Mouse (Mus musculus) thymus, postnatal 36 days (tissue): ENCODE data around the gene Apln.

Experiments
- DNase-seq, 2 experiments: peaks; one replicate each; pipeline ENCODE4 v3.0.0; 2022; ENCODE audit warnings: mixed read lengths in 2 of 2

The Apln gene

DNA sequence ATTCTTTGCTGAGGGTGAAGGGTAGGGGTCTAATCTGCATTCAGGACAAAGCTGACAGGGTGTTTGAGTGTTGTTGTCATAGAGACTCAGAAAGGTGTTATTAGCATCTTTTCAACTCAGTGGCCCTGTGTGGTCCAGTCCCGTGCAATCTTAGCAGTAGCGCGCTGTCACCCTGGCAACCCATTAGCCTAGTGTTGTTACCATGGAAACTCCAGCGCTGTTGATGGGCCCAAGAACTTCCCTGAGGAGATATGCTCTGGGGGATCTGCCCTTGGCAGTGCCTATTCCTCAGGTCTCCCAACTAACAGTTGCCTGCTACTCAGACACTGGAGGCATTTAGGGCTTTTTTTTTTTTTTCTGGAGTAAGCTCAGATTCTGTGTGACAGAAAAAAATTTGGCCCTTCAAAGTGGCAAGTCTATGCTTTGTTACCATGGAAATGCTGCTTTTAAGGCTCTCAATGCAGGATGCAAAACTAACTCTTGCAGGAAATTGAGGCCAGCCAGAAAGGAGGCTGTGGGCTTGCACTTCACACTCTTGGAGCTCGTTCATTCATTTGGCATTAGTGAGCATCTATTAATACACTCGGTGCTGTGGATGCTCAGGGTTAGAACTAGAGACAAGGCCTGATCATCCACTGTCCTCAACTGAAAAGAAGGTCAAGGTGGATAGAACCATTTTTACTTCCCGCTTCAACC lies 17.6 kb downstream of the Apln start:
- DNase-seq = no peak

DNA sequence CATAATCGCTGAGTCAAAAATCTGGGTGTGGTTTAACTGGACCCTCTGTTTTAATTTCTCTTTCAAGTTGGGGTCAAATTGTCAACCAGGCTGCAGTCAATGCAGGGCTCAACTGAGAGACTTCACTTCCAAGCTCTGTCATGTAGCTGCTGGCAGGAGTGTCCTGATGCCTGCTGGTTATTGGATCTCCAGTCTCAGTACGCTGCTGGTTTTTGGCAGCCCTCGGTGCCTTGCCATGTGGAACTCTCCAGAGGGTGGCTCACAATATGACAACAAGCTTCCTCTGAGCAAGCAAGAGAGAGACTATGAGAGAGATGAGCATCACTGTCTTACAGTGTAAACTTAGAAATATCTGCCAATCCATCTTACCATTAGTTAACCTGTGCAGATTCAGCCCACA lies 23.0 kb downstream of the Apln start:
- DNase-seq = no peak

DNA sequence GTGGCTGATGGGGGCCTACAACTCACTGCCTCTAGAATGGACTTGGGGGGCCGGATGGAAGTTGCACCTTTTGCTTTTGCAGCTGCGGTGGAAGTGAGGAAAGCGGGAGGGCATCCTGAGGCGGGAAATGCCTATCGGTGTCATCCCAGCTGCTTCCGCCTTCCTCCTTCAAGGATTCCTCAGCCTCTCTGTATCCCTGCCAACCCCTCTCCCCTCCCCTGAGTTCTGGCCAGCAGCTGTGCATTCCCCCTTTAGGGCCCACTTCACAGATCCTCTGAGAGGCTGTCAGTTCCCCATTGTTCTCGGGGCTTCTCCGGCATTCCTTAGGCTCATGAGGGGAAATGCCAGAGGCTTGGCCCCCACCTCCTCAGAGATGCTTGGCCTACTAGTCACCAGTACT lies 28.6 kb downstream of the Apln start:
- no peak for DNase-seq

DNA sequence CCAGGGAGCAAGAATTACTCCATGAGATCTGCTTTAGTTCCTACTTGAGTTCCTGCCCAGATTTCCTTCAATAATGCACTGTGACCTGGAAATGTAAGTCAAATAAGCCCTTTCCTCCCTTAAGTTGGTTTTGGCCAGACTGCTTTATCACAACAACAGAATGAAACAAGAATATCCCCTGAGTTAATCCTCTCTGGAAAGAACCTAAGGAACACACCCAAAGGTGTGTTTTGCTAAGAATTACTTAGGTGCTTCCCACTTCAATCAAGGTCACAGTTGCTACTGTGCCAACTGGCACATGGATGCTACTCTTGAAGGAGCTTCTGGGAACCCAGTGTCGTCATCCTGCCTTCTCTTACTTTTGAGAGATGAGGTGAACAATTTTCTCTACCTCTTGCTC lies 29.9 kb downstream of the Apln start:
- DNase-seq = no peak

DNA sequence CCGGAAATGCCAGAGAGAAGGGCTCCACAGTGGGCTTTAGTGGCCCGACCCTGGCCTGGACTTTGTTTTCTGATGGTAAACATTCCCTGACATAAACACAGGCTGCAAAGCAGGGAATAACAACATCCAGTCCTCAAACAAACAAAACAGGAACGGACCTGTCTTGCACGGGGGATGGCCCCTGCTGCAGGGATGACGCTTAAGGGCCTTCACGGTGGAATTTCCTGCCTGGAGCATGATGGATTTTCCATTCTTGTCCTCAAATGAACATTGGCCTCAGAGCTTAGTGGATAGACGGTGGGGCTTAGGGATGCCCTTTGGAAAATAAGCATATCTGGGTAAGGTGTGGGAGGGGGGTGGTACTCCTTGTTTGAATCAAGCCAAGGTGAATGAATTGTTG lies 33.5 kb downstream of the Apln start:
- no peak for DNase-seq

DNA sequence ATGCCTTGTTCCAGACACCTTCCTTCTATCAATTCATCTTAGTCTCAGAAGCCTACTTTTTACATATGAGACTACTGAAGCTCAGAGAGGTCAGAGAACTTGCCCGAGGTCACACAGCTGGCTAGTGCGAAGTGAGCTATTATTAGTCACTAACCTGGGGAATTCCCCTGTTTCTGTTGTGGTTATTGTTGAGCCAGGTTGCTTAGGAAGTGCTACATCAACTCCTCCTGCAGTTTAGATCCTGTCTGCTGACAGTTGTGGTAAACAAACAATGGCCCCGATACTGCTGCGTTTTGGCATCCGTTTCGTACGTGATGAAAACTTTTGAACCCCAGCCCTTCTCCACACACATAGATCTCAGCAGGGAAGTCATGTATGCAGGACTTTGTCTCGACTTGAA lies 36.2 kb downstream of the Apln start:
- DNase-seq = no peak

DNA sequence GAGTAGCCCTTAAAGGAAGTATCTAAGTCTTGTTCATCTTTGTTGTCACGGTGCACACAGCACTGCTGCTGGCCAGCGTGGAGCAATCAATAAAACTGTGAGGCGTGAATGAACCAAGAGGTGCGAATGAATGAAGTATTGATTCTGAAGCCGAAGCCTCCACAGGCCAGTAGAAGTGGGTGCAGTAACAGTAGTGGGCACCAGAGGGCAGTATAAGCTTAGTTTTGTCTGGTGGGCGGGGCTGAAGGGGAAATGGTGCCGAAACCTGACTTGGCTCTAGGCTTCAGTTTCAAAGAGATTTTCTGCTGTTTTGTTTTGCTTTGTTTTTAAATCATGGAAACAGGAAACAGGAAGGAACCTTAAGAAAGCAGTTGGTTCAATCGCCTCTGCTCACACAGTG lies 42.0 kb downstream of the Apln start:
- peak; percentile 69 to 70 for DNase-seq

DNA sequence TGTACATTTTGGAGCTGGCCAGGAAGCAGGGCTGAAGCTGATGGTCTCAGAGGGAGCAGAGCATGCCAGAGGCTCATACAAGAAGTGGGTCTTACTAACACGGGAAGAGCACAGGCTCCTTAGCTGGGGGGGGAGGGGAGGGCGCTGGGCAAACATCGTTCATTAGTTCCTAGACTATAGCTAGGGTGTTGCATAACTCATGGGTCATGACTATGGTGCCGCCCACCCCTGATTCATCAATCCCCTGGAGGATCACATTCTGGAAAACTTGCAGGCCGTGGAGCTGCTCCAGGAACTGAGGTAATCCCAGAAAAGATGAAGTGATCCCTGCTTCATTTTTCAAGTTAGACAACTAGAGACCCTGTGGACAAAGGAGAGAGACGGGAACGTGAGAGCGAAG lies 46.6 kb downstream of the Apln start:
- DNase-seq = no peak

DNA sequence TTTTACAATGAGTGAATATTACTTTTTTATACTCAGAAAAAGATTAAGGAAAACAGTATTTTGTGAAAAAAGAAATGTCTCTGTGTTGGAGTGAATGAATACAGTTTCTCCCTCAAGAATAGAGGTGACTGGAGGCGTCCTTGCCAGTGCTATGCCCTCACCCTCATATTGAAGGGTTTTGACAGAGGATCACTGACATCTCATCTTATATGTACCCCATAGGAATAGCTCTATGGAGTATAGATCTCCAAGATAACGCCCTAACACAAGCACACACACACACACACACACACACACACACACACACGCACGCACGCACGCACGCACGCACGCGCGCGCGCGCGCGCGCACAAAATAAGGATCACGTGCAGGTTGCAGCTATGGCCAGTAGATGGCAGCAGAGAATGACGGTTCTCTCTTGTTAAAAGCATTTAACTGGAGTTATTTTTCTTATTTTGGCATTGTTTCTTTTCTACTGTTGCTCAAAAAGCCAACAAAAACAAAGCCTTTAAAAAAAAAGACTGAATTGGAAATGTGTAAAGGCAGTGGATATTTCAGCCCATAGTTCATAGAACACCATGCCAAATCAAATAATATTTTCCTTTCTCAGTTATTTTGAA lies 49.5 kb downstream of the Apln start:
- peak; percentile 18 to 38 for DNase-seq

DNA sequence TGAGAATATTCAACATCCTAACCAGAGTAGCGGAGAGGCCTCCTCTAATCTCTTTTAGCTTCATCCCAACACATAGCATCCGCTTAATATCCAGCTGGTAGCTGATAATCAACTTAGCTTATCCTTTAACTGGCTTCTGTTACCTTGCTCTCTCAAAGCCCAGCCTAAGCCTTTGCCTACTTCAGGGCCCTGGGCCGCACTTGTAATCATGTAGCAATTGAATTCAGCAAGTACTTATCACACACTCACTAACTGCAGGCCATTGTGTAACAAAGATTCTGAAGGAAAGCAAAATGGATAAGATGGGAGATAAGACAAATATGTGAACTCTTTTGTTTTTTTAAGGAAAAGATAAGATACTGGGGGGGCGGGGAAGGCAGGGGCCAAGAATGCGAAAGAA lies 57.6 kb downstream of the Apln start:
- no peak for DNase-seq

DNA sequence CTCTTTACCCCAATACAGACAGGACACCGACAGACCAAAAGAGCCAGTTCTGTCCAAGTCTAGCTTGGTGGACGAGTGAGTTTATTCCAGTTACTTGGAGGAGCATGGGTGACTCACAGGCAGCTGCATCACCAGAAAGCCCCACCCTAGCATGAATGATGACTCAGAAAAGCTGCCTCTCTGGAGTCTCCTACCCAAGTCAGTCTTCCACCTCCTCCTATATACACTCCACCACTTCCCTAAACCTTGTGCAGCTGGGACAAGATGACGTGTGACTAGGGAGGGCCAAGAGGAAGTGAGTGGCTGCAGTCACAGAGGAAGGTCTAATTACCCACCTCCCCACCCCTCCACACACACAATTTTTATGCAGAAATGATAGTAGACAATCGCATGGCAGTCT lies 58.1 kb downstream of the Apln start:
- DNase-seq = no peak
